Mouse (Mus musculus) heart, postnatal 0 days (tissue): Measurements from ENCODE around the gene Cela3b. TPM values are rescaled to one million over a fixed set of nuclear protein-coding genes. Genes with fewer than 3 reads are reported as not detected.

ENCODE experiments used
- ATAC-seq: fragments of 200-750 bp; cut with Nextera tagmentation; 2 replicates; pipeline ENCODE4 v1.8.0; 2017; ENCODE audit warnings: low read depth, moderate number of reproducible peaks, moderate library complexity; ENCODE audit not compliant: insufficient read depth
- DNase-seq: peaks from one replicate; pipeline ENCODE4 v3.0.0-alpha.2; 2016; ENCODE audit warnings: low spot score
- H3K27ac ChIP-seq: fragments of 300-500 bp; sonication (generic); 2 replicates; pipeline ENCODE4 v1.5.1; 2014; ENCODE audit warnings: low read depth, mild to moderate bottlenecking
- H3K27me3 ChIP-seq: fragments of 300-500 bp; sonication (generic); 2 replicates; pipeline ENCODE4 v1.6.1; 2014; ENCODE audit warnings: low read length, mixed read lengths; ENCODE audit not compliant: control insufficient read depth, insufficient read depth
- H3K36me3 ChIP-seq: fragments of 300-500 bp; sonication (generic); replicated peaks from 2 replicates; pipeline ENCODE4 v1.6.1; 2014; ENCODE audit warnings: low read length, mixed read lengths; ENCODE audit not compliant: control insufficient read depth, insufficient read depth
- H3K4me1 ChIP-seq: fragments of 300-500 bp; sonication (generic); 2 replicates; pipeline ENCODE4 v1.6.1; 2014; ENCODE audit warnings: antibody characterized with exemption; ENCODE audit not compliant: control insufficient read depth, insufficient read depth
- H3K4me2 ChIP-seq: fragments of 300-500 bp; sonication (generic); 2 replicates; pipeline ENCODE4 v1.6.1; 2014; ENCODE audit warnings: low read depth, mild to moderate bottlenecking, low read length, moderate library complexity
- H3K4me3 ChIP-seq: fragments of 300-500 bp; sonication (generic); 2 replicates; pipeline ENCODE4 v1.5.1; 2014; ENCODE audit warnings: low read depth, low read length
- H3K9ac ChIP-seq: fragments of 300-500 bp; sonication (generic); replicated peaks from 2 replicates; pipeline ENCODE4 v1.6.1; 2014; ENCODE audit warnings: low read depth, low read length, mixed read lengths
- H3K9me3 ChIP-seq: fragments of 300-500 bp; sonication (generic); replicated peaks from 2 replicates; pipeline ENCODE4 v1.6.1; 2016; ENCODE audit warnings: low read length; ENCODE audit not compliant: control insufficient read depth
- CTCF ChIP-seq: IDR thresholded peaks from 2 replicates; pipeline ENCODE4 v1.5.1; 2016; ENCODE audit warnings: antibody characterized with exemption, control low read depth, low read depth
- EP300 ChIP-seq: IDR thresholded peaks from 2 replicates; pipeline ENCODE4 v1.6.1; 2016; ENCODE audit warnings: antibody characterized with exemption, low read depth
- WGBS: fragments of 180-500 bp; shearing (Covaris S2); extraction: QIAGEN DNeasy Blood & Tissue Kit; methylation state at CpG from one replicate; pipeline ENCODE4 v1.1.7; 2014; 5-methylcytosine and 5-hydroxymethylcytosine counted together
- polyA plus RNA-seq: library from polyadenylated mRNA; unstranded; fragments of >200 nt; fragmentation: Nextera tagmentation; extraction: Ambion mirVana; gene quantifications from 2 replicates; pipeline ENCODE4 v1.2.1, GENCODE M21; 2015
- total RNA-seq: library from RNA; depleted of rRNA; stranded (reverse); fragments of >200 nt; gene quantifications from 2 replicates; pipeline ENCODE4 v1.2.3, GENCODE M21; 2014; ENCODE audit warnings: low replicate concordance; rRNA removed

The Cela3b gene
- total and polyA plus RNA-seq, 2 experiments from 2014 or later: not detected

GRCm38 (mm10) chr4:137375314-137376278, 54.7 kb downstream of the Cela3b start:
- Histone ChIP-seq H3K27ac (peak overlapping the region; percentile 30), H3K4me3 (no peak overlapping the region), H3K36me3 (no peaks in the 10 kb centered on the region), H3K4me2 (peak overlapping the region; percentile 23; the same call in 1 of the 2 replicates), H3K9ac (no peak overlapping the region), H3K4me1 (no peaks in the 10 kb centered on the region), H3K9me3 (no peaks in the 10 kb centered on the region), H3K27me3 (no peaks in the 10 kb centered on the region)
- no peak for ATAC-seq
- TF ChIP-seq EP300: no peak
- no peak for DNase-seq
- WGBS: 39% methylated on average over 19 of the region's 19 CpGs

- no peak overlapping the region; the same call in 1 of the 2 replicates for H3K27ac ChIP-seq
- DNase-seq (no peak), ATAC-seq (no peak)
- no peak overlapping the region for H3K9ac ChIP-seq
- no peaks in the 10 kb centered on the region for H3K4me1 ChIP-seq
- no peak overlapping the region for H3K4me2 ChIP-seq
- H3K9me3 ChIP-seq: no peaks in the 10 kb centered on the region
- H3K27me3 ChIP-seq: no peaks in the 10 kb centered on the region
- 58% methylated on average over 6 of the region's 6 CpGs for WGBS
- H3K4me3 ChIP-seq: no peak overlapping the region
- no peaks in the 10 kb centered on the region for H3K36me3 ChIP-seq
- no peak for TF ChIP-seq CTCF
- no peak for TF ChIP-seq EP300
Observed at GRCm38 (mm10) chr4:137373711-137374110, 56.6 kb downstream of the Cela3b start.

- H3K36me3 ChIP-seq: no peaks in the 10 kb centered on the region
- WGBS: 55% methylated on average over 16 of the region's 16 CpGs
- TF ChIP-seq EP300 (no peak), CTCF (no peak; the same call in 1 of the 2 replicates)
- no peak overlapping the region for H3K4me3 ChIP-seq
- H3K9me3 ChIP-seq: no peaks in the 10 kb centered on the region
- DNase-seq (no peak), ATAC-seq (no peak)
- H3K9ac ChIP-seq: no peak overlapping the region
- no peaks in the 10 kb centered on the region for H3K27me3 ChIP-seq
- H3K4me2 ChIP-seq: no peak overlapping the region
- no peak overlapping the region for H3K27ac ChIP-seq
- H3K4me1 ChIP-seq: 0 out of 2 replicates have a peak, but pooled peaks cover 10% of the 10 kb centered on the region
Observed at GRCm38 (mm10) chr4:137371596-137372523, 58.5 kb downstream of the Cela3b start.

Other genes with a start within 250 kb of the Cela3b start
- gene Wnt4, start 153.1 kb downstream of the Cela3b start, total RNA-seq: 0.58 and 2.9 TPM in 2 replicates
- 0.29 and 0.36 TPM in 2 replicates for gene Wnt4, start 153.1 kb downstream of the Cela3b start, polyA plus RNA-seq
- 295 and 311 TPM in 2 replicates for gene Cdc42, start 72.8 kb downstream of the Cela3b start, total RNA-seq
- 395 and 397 TPM in 2 replicates for gene Cdc42, start 72.8 kb downstream of the Cela3b start, polyA plus RNA-seq
- not detected in 2 replicates for gene Cela3a, start 20.7 kb downstream of the Cela3b start, total RNA-seq
- not detected in 2 replicates for gene Cela3a, start 20.7 kb downstream of the Cela3b start, polyA plus RNA-seq
- gene 1700013G24Rik, start 22.7 kb upstream of the Cela3b start, total RNA-seq: not detected in 2 replicates
- gene 1700013G24Rik, start 22.7 kb upstream of the Cela3b start, polyA plus RNA-seq: not detected in 2 replicates
- gene Hspg2, start 38.2 kb upstream of the Cela3b start, total RNA-seq: 473 and 516 TPM in 2 replicates
- gene Hspg2, start 38.2 kb upstream of the Cela3b start, polyA plus RNA-seq: 41.2 and 42.4 TPM in 2 replicates
- gene Ldlrad2, start 144.0 kb upstream of the Cela3b start, total RNA-seq: not detected in 2 replicates
- gene Ldlrad2, start 144.0 kb upstream of the Cela3b start, polyA plus RNA-seq: 0.63 TPM in 1 of 2 replicates, not detected in the other
- 36.7 and 42.9 TPM in 2 replicates for gene Usp48, start 163.2 kb upstream of the Cela3b start, total RNA-seq
- gene Usp48, start 163.2 kb upstream of the Cela3b start, polyA plus RNA-seq: 16.3 and 16.4 TPM in 2 replicates
- gene Rap1gap, start 234.2 kb upstream of the Cela3b start, total RNA-seq: 16.9 and 17.7 TPM in 2 replicates
- gene Rap1gap, start 234.2 kb upstream of the Cela3b start, polyA plus RNA-seq: 9.6 and 10.4 TPM in 2 replicates